Mouse (Mus musculus) thymus, adult 2 months (tissue): Measurements from ENCODE around the gene Zfhx3. TPM values are rescaled to one million over a fixed set of nuclear protein-coding genes. Genes with fewer than 3 reads are reported as not detected.

ENCODE experiments used
- DNase-seq: peaks from one replicate; pipeline ENCODE4 v3.0.0; 2021
- H3K27ac ChIP-seq: fragments of 200-500 bp; 2 replicates; pipeline ENCODE4 v1.5.1; 2012; ENCODE audit warnings: low read length, control low read depth; ENCODE audit not compliant: control insufficient read depth, insufficient read depth
- H3K27me3 ChIP-seq: fragments of 200-500 bp; 2 replicates; pipeline ENCODE4 v1.6.1; 2012; ENCODE audit warnings: mild to moderate bottlenecking, low read length, moderate library complexity, mixed read lengths; ENCODE audit not compliant: control insufficient read depth, insufficient read depth
- H3K36me3 ChIP-seq: fragments of 200-500 bp; 2 replicates; pipeline ENCODE4 v1.6.1; 2012; ENCODE audit warnings: mild to moderate bottlenecking, low read length, moderate library complexity; ENCODE audit not compliant: control insufficient read depth, insufficient read depth
- H3K4me1 ChIP-seq: fragments of 200-500 bp; replicated peaks from 2 replicates; pipeline ENCODE4 v1.6.1; 2012; ENCODE audit warnings: low read length; ENCODE audit not compliant: control insufficient read depth, insufficient read depth
- H3K4me3 ChIP-seq: fragments of 200-500 bp; 2 replicates; pipeline ENCODE4 v1.5.1; 2012; ENCODE audit warnings: mild to moderate bottlenecking, low read length, control low read depth, moderate library complexity; ENCODE audit not compliant: control insufficient read depth, insufficient read depth
- CTCF ChIP-seq: fragments of 200-500 bp; IDR thresholded peaks from 2 replicates; pipeline ENCODE4 v1.5.1; 2012; ENCODE audit warnings: mild to moderate bottlenecking, control low read depth, low read length, moderate library complexity, borderline replicate concordance; ENCODE audit not compliant: control insufficient read depth, poor library complexity, insufficient read depth; ENCODE audit errors: extremely low read depth
- POLR2A ChIP-seq: fragments of 200-500 bp; IDR thresholded peaks from 2 replicates; pipeline ENCODE4 v1.6.1; 2012; ENCODE audit warnings: mild to moderate bottlenecking, low read length, control low read depth, moderate library complexity; ENCODE audit not compliant: control insufficient read depth, poor library complexity, insufficient read depth; ENCODE audit errors: extremely low read depth
- WGBS: fragments of 180-500 bp; shearing (Covaris S2); methylation state at CpG from one replicate; pipeline ENCODE4 v1.1.7; 2018; 5-methylcytosine and 5-hydroxymethylcytosine counted together
- polyA plus RNA-seq: library from polyadenylated mRNA; depleted of rRNA; stranded (reverse); fragments of >200 nt; gene quantifications from 2 replicates; pipeline ENCODE4 v1.2.3, GENCODE M21; 2012

Zfhx3 gene
- polyA plus RNA-seq, 1 experiment, result 1.1 TPM

- no peak overlapping the region for H3K27ac ChIP-seq
- WGBS, result 94% methylated on average over 4 of the region's 4 CpGs
- H3K36me3 ChIP-seq, result no peaks in the 10 kb centered on the region
- no peaks in the 10 kb centered on the region for H3K27me3 ChIP-seq
- no peak overlapping the region for H3K4me3 ChIP-seq
- TF ChIP-seq POLR2A, result no peak
- TF ChIP-seq CTCF, result no peak
- no peaks in the 10 kb centered on the region for H3K4me1 ChIP-seq
- no peak for DNase-seq
Measured at GRCm38 (mm10) chr8:108583261-108583660, 640.8 kb downstream of the Zfhx3 start.

- WGBS, result 92% methylated on average over 9 of the region's 9 CpGs
- no peaks in the 10 kb centered on the region for H3K36me3 ChIP-seq
- H3K4me3 ChIP-seq, result no peak overlapping the region
- H3K27ac ChIP-seq, result no peak overlapping the region
- H3K27me3 ChIP-seq, result no peaks in the 10 kb centered on the region
- TF ChIP-seq CTCF (no peak), POLR2A (no peak)
- no peak for DNase-seq
- no peaks in the 10 kb centered on the region for H3K4me1 ChIP-seq
Measured at GRCm38 (mm10) chr8:108583867-108584661, 641.6 kb downstream of the Zfhx3 start.

- TF ChIP-seq CTCF (no peak), POLR2A (no peak)
- Histone ChIP-seq H3K4me1 (no peaks in the 10 kb centered on the region), H3K27ac (no peak overlapping the region), H3K4me3 (no peak overlapping the region), H3K36me3 (no peaks in the 10 kb centered on the region), H3K27me3 (no peaks in the 10 kb centered on the region)
- WGBS, result 90% methylated on average over 4 of the region's 4 CpGs
- no peak for DNase-seq
Measured at GRCm38 (mm10) chr8:108584662-108584978, 642.2 kb downstream of the Zfhx3 start.

GRCm38 (mm10) chr8:108591037-108591436 lies 648.6 kb downstream of the Zfhx3 start:
- WGBS, result 84% methylated on average over 7 of the region's 7 CpGs
- no peak overlapping the region for H3K27ac ChIP-seq
- H3K4me1 ChIP-seq, result no peaks in the 10 kb centered on the region
- H3K27me3 ChIP-seq, result no peaks in the 10 kb centered on the region
- TF ChIP-seq CTCF, result no peak
- no peak for TF ChIP-seq POLR2A
- no peaks in the 10 kb centered on the region for H3K36me3 ChIP-seq
- DNase-seq, result no peak
- no peak overlapping the region for H3K4me3 ChIP-seq

GRCm38 (mm10) chr8:108592028-108592724 lies 649.7 kb downstream of the Zfhx3 start:
- TF ChIP-seq POLR2A (no peak), CTCF (no peak)
- no peak overlapping the region for H3K4me3 ChIP-seq
- 91% methylated on average over 11 of the region's 11 CpGs for WGBS
- no peaks in the 10 kb centered on the region for H3K36me3 ChIP-seq
- no peaks in the 10 kb centered on the region for H3K27me3 ChIP-seq
- H3K4me1 ChIP-seq, result no peaks in the 10 kb centered on the region
- DNase-seq, result no peak
- H3K27ac ChIP-seq, result no peak overlapping the region

- DNase-seq, result no peak
- H3K27me3 ChIP-seq, result no peaks in the 10 kb centered on the region
- no peak overlapping the region for H3K4me3 ChIP-seq
- TF ChIP-seq CTCF, result no peak
- no peak for TF ChIP-seq POLR2A
- H3K36me3 ChIP-seq, result no peaks in the 10 kb centered on the region
- no peak overlapping the region for H3K27ac ChIP-seq
- 93% methylated on average over 13 of the region's 13 CpGs for WGBS
- H3K4me1 ChIP-seq, result no peaks in the 10 kb centered on the region
Measured at GRCm38 (mm10) chr8:108592990-108593589, 650.6 kb downstream of the Zfhx3 start.
